Mouse (Mus musculus) T-cell, adult 2 months (primary cell): ENCODE data around the gene Wdr19.

ENCODE experiments used
- DNase-seq: peaks from one replicate; pipeline ENCODE4 v3.0.0; 2022; ENCODE audit warnings: low spot score

Wdr19 gene

GRCm38 (mm10) chr5:65199346-65200128, at the start of gene Wdr19:
Gene Wdr19, plus strand, starts transcription at chr5:65199696.
- DNase-seq = peak; percentile 99

DNA sequence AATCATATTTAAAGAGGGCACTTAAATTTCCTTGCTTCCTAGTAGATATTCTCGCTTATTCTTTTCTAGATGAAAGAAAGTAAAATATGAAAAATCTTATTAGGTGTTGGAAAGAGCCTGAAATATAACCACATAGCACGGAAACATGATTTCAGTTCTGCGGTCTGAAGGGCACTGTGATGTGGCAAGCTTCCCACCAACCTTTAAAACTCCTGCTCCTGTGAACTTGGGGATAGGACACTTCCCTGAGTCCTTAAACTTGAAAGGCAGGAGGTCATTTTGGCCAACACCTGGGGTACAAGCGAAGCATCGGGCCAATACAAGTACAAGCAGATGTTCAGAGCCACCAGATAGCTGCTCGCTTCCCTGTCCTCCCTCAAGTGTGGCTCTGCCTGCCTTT, 49.8 kb upstream of the Wdr19 start:
- DNase-seq = no peak

- DNase-seq = no peak
Measured at GRCm38 (mm10) chr5:65150376-65150955, 49.0 kb upstream of the Wdr19 start.

GRCm38 (mm10) chr5:65151276-65151675, 48.2 kb upstream of the Wdr19 start:
- DNase-seq = no peak

- no peak for DNase-seq
Measured at GRCm38 (mm10) chr5:65151767-65152166, 47.7 kb upstream of the Wdr19 start.

DNA sequence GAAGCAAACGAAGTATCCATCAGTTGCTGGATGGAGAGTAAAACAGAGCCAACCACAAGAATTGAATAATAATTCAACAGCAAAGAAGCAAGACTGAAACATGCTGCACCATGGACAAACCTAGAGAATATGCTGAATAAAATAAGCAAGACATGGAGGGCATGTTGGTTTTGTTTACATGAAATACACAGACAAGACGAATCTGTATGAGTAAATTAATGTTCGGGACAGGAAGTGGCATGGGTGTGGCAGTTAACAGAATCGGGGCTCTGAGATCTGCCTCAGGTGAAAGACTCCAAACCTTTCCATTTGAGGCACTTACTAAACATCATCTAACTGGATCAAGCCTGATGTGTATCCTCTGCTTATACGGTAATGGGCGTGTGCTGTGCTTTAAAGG, 45.2 kb upstream of the Wdr19 start:
- no peak for DNase-seq

DNA sequence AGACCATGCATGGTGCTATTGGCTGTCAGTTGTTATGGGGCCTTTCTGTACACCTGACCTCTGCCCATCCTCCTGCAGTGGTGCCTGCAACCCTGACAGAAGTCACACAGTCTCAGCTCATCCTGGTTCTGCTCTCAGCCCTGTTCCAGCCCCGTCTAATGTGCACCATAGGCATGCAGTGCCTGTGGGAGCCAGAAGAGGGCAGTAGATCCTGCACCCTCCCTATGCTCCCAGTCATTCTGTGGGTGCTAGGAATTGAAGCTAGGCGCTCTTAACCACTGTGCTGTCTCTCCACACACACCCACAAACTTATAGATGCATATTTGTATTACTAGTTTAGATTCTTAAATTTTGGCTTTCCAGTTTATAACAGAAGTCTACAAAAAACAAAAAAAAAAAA, 42.6 kb upstream of the Wdr19 start:
- peak; percentile 28 for DNase-seq

DNA sequence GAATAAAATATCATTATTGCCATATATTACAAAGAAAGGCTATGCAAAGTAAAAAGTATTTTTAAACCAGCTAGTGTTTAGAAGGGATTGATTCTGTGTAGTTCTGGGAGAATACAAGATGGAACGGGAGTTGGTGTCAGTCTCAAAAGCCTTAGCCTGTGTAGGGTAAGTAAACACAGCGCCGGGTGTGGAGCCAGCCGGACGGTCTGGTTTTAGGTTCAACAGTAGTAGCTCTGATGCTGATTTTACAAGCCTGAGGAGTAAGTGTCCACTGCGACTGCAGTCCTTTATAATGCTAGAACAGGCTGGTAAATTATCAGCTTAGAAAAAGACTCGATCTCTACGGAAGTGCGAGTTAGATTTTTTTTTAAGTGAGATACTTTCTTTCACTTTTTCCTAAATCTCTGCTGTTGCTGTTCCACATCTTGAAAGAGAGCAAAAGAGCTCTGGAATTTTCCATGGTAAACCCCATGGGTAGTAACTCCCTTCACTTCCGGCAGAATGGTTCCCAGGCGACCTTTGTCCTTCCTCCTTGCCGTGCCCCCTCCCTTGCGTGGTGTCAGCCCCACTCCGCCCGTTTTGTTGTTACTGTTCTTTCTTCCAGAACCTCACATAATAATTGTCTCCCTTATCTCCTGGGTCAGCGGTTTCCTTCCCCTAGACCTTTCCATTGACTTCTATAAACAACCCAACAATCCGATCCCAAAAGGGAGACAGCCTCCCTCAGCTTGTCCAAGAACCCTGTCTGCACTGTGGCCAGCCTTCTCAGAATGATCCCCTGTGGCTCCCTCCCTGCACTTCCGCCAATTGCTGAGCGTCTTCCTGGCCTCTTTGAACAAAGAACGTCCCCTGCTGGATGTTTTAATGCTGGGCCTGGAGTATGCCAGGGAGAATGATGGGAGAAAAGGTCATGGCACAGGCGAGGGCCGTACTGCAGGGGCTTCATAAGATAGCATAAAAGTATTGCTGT, 41.8 kb upstream of the Wdr19 start:
- no peak for DNase-seq

GRCm38 (mm10) chr5:65158696-65159305, 40.7 kb upstream of the Wdr19 start:
- DNase-seq = no peak

DNA sequence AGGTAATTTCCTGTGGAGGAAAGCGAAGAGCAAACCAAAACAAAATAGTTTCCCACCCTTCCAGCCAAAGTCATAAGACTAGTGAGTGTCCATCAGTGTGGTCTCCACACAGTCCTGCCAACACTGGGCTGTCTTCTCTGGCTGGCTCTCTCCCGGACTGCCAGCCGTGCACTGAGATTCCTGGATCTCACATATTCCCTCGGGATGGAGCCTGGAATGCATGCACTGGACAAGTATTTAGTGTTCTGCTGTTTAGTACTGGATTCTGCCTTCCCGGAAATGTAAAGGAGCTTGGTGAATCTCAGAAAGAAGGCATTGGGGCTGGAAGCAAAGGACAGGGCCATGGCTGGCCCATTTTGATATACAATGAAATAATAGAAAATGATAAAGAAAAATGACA, 36.5 kb upstream of the Wdr19 start:
- DNase-seq = no peak

DNA sequence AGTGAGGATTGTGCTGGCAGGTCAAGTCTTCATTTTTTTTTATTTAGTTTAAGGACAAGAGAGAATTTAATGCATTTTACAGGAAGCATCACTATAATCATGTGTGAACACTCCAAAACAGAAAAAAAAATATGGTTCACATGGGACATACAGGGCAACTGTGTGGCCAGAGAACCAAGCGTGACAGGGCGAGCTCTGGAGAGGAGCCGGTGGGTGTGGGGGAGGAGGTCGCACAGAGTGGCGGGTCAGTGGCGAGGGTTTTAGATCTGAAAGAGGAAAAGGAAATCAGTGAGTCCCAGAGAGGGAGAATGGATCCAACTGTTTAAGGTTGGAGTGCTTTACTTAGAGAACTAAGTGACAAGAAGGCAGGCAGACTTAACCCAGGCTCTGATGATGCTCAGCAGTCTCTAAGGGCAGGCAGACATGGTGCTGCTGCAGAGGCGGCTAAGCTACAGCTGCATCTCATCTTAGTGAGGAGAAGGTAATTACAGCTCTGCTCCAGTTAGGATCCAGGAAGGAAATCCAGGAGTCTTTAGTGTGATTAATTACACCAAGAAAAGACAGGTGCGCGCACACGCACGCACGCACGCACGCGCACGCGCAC, 35.9 kb upstream of the Wdr19 start:
- no peak for DNase-seq

DNA sequence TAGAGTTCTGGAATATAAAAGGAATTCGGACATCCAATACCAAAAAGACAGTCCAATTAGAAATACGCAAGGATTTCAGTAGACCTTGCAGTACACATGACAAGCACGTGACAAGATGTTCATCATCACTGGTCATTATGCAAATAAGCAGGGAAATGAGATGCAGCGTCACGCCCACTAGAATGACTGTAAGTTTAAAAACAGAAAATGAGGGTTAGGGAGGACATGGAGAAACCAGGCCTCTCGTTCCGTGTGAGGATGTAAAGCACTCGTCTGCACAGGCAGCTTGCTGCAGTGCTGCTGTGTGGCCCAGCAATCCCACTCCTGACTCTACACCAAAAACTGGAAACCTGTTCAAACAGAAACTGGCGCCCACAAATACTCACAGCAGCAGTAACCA, 29.3 kb upstream of the Wdr19 start:
- no peak for DNase-seq

- DNase-seq = no peak
Measured at GRCm38 (mm10) chr5:65175035-65175917, 24.2 kb upstream of the Wdr19 start.

GRCm38 (mm10) chr5:65175918-65176484, 23.5 kb upstream of the Wdr19 start:
- no peak for DNase-seq

GRCm38 (mm10) chr5:65177026-65177514, 22.4 kb upstream of the Wdr19 start:
- no peak for DNase-seq

DNA sequence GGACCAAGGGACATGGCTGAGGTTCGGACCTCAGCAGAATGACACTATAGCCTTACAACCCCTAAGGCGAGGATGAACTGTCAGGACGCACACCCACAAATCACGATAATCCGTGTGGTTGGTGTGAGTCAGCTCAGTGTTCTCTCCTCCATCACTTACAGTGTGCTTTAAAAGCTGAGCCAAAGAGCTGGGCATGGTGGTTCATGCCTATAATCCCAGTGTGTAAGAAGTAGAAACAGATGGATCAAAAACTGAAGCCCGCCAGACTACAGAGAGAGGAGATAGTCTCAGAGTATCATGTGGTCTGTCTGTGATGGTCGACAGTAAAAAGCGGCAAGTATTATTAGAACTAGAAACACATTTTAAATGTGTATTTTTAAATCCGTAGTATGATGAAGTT, 21.0 kb upstream of the Wdr19 start:
- no peak for DNase-seq

- no peak for DNase-seq
Measured at GRCm38 (mm10) chr5:65181160-65181793, 18.2 kb upstream of the Wdr19 start.

DNA sequence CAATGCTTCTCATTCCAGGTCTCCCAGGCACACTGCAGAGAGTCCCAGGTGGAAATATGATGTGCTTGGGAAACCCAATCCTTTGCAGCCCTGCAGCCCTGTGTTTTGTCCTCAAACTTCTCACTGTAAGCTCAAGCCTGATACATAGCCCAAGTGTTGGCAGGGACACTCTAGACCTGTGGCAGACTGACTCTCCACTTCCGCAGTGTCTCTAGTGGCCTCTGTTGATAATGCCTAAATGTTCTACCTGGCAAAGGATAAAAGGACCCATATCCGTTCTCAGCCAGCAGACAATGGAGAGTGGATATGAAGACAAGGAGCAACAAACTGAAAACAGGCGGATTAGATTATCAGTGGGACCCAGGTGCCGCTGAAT, 17.7 kb upstream of the Wdr19 start:
- no peak for DNase-seq

GRCm38 (mm10) chr5:65182268-65182667, 17.2 kb upstream of the Wdr19 start:
- DNase-seq = no peak

DNA sequence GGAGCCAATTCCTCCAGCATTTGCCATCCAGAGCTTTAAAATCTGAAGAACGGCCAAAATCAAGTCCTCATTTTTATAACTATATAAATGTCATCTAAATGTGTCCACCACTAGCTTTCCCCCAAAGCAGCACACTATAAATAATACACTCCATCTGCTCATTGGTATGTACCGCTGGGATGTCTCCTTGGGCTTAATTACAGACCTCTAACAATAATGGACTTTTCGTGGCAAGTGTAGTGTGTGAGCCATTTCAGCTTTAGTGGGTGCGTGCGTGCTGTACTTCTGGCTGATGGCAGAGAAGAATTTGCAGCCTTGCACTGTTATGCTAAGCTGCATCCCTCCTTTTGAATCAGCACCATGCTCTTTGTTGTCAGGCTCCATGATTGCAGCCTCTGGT, 7.9 kb upstream of the Wdr19 start:
- DNase-seq = no peak
